Mouse (Mus musculus): ENCODE measurements around the gene Lrrn2. TPM values are rescaled to one million over a fixed set of nuclear protein-coding genes. Genes with fewer than 3 reads are reported as not detected.

The Lrrn2 gene
- not detected for polyA plus RNA-seq (2017; shearing (Covaris generic))

GRCm38 (mm10) chr1:132880161-132881005 lies at the start of gene Lrrn2:
Gene Lrrn2 (plus strand): TSS chr1:132880273.

Other genes starting within 250 kb of the Lrrn2 start
- not detected for gene Nfasc, start 138.5 kb upstream of the Lrrn2 start, polyA plus RNA-seq (2017; shearing (Covaris generic))
- 89.2 TPM for gene Mdm4, start 150.3 kb downstream of the Lrrn2 start, polyA plus RNA-seq (2017; shearing (Covaris generic))
- 1.8 TPM for gene Pik3c2b, start 165.4 kb downstream of the Lrrn2 start, polyA plus RNA-seq (2017; shearing (Covaris generic))